Mouse (Mus musculus): Measurements from ENCODE around the gene Tle4. TPM values are rescaled to one million over a fixed set of nuclear protein-coding genes. Genes with fewer than 3 reads are reported as not detected.
A peak's percentile ranks its signal among the peaks of the same experiment; 100 is the strongest.

Tle4 gene
- polyA plus RNA-seq, 1 experiment from 2014 or later = 16.5 TPM

DNA sequence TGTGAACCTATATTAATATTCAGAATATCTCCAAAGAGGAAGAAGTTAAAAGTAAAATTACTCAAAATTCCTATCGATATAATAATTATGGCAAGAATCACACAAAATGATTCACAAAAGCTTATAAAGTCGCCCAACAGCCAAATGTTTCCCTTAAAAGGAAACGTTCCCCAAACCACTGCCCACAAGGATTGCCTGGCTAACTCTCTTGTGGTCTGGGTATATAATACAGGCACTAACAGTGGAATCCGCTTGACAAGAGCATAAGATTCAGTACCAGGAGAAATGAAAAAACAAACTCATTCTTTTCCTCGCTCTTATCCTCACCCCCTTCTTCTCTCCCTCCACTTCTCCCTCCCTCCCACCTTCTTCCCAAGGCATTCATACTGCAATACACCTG, 19.2 kb downstream of the Tle4 start:
- Histone ChIP-seq H3K9ac (ENCODE audit: low read depth, low read length) (no peak overlapping the region), H3K36me3 (ENCODE audit: control insufficient read depth, insufficient read depth, low read length) (no peaks in the 10 kb centered on the region; the same call in 1 of the 2 replicates), H3K9me3 (ENCODE audit: control insufficient read depth, low read length) (no peaks in the 10 kb centered on the region), H3K4me1 (ENCODE audit: control insufficient read depth, insufficient read depth, low read length) (no peaks in the 10 kb centered on the region), H3K27ac (ENCODE audit: low read depth, low read length) (no peak overlapping the region), H3K4me3 (ENCODE audit: low read length) (no peak overlapping the region), H3K27me3 (ENCODE audit: control insufficient read depth, insufficient read depth, low read length) (no peaks in the 10 kb centered on the region), H3K4me2 (replicated peaks; ENCODE audit: low read depth, low read length) (no peak overlapping the region)
- 91% methylated on average over 5 of the region's 5 CpGs for WGBS
- ATAC-seq (ENCODE audit: low FRiP score, low TSS enrichment) = no peak

DNA sequence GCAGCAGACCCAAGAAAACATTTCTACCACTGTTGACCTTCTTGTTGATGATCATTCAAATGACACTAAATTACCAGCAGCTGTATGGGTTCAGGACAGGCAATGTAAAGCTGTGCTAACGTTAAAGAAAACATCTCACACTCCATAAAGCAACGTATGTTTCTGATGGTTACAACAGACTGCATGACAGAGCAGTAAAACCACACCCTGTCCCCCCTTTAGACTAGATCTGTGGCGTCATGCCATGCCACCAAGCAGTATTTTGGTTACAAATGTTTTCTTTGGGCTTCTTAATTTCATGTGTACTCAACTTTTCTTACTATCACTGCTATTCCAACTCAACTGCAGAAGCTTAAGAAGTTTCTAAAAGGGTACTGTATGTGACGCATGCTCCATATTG, 19.8 kb downstream of the Tle4 start:
- Histone ChIP-seq H3K4me1 (ENCODE audit: control insufficient read depth, insufficient read depth, low read length) (no peaks in the 10 kb centered on the region), H3K27me3 (ENCODE audit: control insufficient read depth, insufficient read depth, low read length) (no peaks in the 10 kb centered on the region), H3K27ac (ENCODE audit: low read depth, low read length) (no peak overlapping the region), H3K4me2 (replicated peaks; ENCODE audit: low read depth, low read length) (no peak overlapping the region), H3K36me3 (ENCODE audit: control insufficient read depth, insufficient read depth, low read length) (no peaks in the 10 kb centered on the region; the same call in 1 of the 2 replicates), H3K9me3 (ENCODE audit: control insufficient read depth, low read length) (no peaks in the 10 kb centered on the region), H3K4me3 (ENCODE audit: low read length) (no peak overlapping the region), H3K9ac (ENCODE audit: low read depth, low read length) (no peak overlapping the region)
- ATAC-seq (ENCODE audit: low FRiP score, low TSS enrichment) = no peak
- WGBS = 43% methylated on average over 4 of the region's 4 CpGs

DNA sequence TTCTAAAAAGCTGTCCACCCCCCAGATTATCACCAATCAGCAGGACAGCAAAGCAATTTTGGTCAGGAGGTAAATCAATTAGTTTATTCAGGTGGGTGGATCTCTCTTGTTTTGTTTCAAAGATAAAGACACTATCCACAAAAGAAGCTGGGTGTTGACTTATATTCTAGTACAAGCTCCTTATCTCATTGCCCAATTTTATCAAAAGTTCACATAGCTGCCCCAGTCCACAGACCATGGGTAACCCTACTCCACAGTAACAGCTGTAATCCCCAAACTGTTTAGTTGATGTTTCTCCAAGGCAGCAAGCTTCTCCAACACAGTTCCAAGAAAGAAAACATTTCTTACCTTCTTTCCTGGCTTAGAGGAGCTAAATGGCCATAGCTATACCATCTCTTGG, 21.5 kb downstream of the Tle4 start:
- H3K4me3 ChIP-seq (ENCODE audit: low read length) = no peak overlapping the region
- H3K36me3 ChIP-seq (ENCODE audit: control insufficient read depth, insufficient read depth, low read length) = no peaks in the 10 kb centered on the region; the same call in 1 of the 2 replicates
- H3K4me2 ChIP-seq (replicated peaks; ENCODE audit: low read depth, low read length) = no peak overlapping the region
- H3K27ac ChIP-seq (ENCODE audit: low read depth, low read length) = no peak overlapping the region
- H3K9ac ChIP-seq (ENCODE audit: low read depth, low read length) = no peak overlapping the region
- no peaks in the 10 kb centered on the region for H3K9me3 ChIP-seq (ENCODE audit: control insufficient read depth, low read length)
- no peak for ATAC-seq (ENCODE audit: low FRiP score, low TSS enrichment)
- H3K4me1 ChIP-seq (ENCODE audit: control insufficient read depth, insufficient read depth, low read length) = no peaks in the 10 kb centered on the region
- no peaks in the 10 kb centered on the region for H3K27me3 ChIP-seq (ENCODE audit: control insufficient read depth, insufficient read depth, low read length)

DNA sequence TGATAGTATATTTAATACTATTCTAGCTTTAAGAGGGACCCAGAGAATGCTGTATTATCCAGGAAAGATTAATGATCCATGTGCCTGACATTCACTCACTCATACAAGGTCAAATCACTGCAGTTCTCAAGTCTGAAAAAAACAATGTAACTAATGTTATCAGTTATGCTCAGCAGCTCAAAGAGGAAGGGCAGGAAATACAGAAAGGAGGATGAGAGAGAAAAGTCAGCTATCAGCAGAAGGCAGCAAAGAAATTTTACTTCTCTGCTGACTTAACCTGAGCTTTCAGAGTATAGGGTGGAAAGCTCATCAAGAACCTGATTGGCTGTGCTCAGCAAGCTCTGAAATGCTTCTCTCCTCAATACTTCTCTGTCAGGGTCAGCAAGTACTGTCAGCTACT, 29.0 kb downstream of the Tle4 start:
- Histone ChIP-seq H3K9ac (ENCODE audit: low read depth, low read length) (no peak overlapping the region), H3K27me3 (ENCODE audit: control insufficient read depth, insufficient read depth, low read length) (no peaks in the 10 kb centered on the region), H3K4me2 (replicated peaks; ENCODE audit: low read depth, low read length) (no peak overlapping the region), H3K4me3 (ENCODE audit: low read length) (no peak overlapping the region), H3K9me3 (ENCODE audit: control insufficient read depth, low read length) (no peaks in the 10 kb centered on the region), H3K36me3 (ENCODE audit: control insufficient read depth, insufficient read depth, low read length) (no peaks in the 10 kb centered on the region), H3K27ac (ENCODE audit: low read depth, low read length) (no peak overlapping the region), H3K4me1 (ENCODE audit: control insufficient read depth, insufficient read depth, low read length) (peaks cover 8% of the 10 kb centered on the region; the same call in 1 of the 2 replicates)
- ATAC-seq (ENCODE audit: low FRiP score, low TSS enrichment) = no peak

DNA sequence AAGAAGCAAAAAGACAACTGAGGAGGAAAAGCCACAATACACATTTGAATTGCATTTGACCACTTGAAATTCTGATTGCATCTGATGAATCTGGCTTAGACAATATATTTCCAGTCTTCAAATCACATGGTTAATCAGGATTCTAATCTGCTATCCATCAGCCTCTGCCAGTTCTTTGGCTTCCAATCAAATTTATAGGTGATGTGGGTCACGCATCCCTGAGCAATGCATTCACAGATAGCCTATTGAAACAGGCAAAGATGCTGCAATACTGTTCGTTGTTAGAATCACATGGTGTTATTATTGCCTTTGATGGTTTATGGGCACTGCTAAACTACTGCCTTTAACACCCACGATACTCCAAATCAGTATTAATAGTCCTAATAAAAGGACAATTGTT, 30.8 kb downstream of the Tle4 start:
- WGBS = 40% methylated on average over 3 of the region's 3 CpGs
- peaks cover 8% of the 10 kb centered on the region; the same call in 1 of the 2 replicates for H3K4me1 ChIP-seq (ENCODE audit: control insufficient read depth, insufficient read depth, low read length)
- no peak for ATAC-seq (ENCODE audit: low FRiP score, low TSS enrichment)
- H3K4me2 ChIP-seq (replicated peaks; ENCODE audit: low read depth, low read length) = no peak overlapping the region
- no peak overlapping the region for H3K27ac ChIP-seq (ENCODE audit: low read depth, low read length)
- no peak overlapping the region for H3K9ac ChIP-seq (ENCODE audit: low read depth, low read length)
- H3K4me3 ChIP-seq (ENCODE audit: low read length) = no peak overlapping the region
- no peaks in the 10 kb centered on the region for H3K27me3 ChIP-seq (ENCODE audit: control insufficient read depth, insufficient read depth, low read length)
- H3K9me3 ChIP-seq (ENCODE audit: control insufficient read depth, low read length) = no peaks in the 10 kb centered on the region
- no peaks in the 10 kb centered on the region for H3K36me3 ChIP-seq (ENCODE audit: control insufficient read depth, insufficient read depth, low read length)

DNA sequence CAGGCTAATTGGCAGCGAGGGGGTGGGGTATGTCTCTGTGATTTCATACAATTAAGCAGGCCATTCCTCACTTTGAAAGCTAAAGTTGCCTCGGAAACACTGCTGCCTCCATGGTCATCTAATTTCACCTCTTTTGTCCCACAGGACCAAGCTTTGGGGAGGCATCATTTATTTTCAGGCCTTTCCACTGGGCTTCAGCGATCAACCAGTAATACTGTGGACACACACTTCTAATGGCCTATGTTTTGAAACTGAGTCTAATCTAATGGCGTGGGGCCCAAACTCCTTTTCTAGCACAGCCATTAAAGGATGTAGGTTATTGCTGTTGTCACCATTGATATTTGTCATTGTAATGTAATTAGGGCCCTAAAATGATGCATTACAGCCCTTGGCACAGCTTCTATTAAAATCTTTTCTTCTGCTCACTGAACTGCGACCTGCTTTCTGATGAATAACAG, 31.3 kb downstream of the Tle4 start:
- Histone ChIP-seq H3K27me3 (ENCODE audit: control insufficient read depth, insufficient read depth, low read length) (no peaks in the 10 kb centered on the region), H3K36me3 (ENCODE audit: control insufficient read depth, insufficient read depth, low read length) (no peaks in the 10 kb centered on the region), H3K9me3 (ENCODE audit: control insufficient read depth, low read length) (no peaks in the 10 kb centered on the region), H3K4me2 (replicated peaks; ENCODE audit: low read depth, low read length) (no peak overlapping the region), H3K9ac (ENCODE audit: low read depth, low read length) (no peak overlapping the region), H3K4me3 (ENCODE audit: low read length) (no peak overlapping the region), H3K4me1 (ENCODE audit: control insufficient read depth, insufficient read depth, low read length) (peaks cover 8% of the 10 kb centered on the region; the same call in 1 of the 2 replicates), H3K27ac (ENCODE audit: low read depth, low read length) (no peak overlapping the region)
- 28% methylated on average over 5 of the region's 5 CpGs for WGBS
- peak; percentile 32; the same call in 1 of the 2 replicates for ATAC-seq (ENCODE audit: low FRiP score, low TSS enrichment)

DNA sequence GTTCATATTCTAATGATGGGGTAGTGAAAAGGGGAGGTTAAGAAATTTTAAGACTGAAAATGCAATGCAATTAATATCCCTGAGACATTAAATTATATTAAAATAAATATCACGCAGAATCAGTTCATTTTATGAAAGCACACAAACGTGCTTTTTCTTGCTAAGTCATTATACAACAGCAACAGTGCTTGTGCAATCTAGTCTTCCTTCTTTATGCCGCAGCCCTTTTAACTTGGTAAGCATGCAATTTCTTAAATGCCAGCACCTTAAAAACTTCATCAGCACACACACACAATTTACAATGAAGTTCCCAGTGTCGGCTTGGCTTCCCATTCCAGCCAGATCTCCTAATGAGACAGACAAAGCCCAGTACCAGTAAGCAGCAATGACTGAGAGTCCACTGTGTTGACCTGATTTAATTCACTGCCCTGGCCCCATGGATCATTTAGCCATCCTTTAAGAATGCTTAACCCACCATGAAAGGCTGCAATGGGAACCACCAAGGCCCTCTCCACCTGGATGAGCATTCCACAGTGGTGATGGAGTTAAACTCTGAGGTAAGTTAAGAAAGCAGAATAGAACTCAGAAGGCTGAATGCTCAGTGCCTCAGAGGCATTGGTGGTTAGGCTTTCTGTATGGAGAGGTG, 32.3 kb downstream of the Tle4 start:
- Histone ChIP-seq H3K9me3 (ENCODE audit: control insufficient read depth, low read length) (no peaks in the 10 kb centered on the region), H3K4me3 (ENCODE audit: low read length) (no peak overlapping the region), H3K27ac (ENCODE audit: low read depth, low read length) (no peak overlapping the region), H3K36me3 (ENCODE audit: control insufficient read depth, insufficient read depth, low read length) (no peaks in the 10 kb centered on the region), H3K4me2 (replicated peaks; ENCODE audit: low read depth, low read length) (no peak overlapping the region), H3K4me1 (ENCODE audit: control insufficient read depth, insufficient read depth, low read length) (peaks cover 8% of the 10 kb centered on the region; the same call in 1 of the 2 replicates), H3K27me3 (ENCODE audit: control insufficient read depth, insufficient read depth, low read length) (no peaks in the 10 kb centered on the region), H3K9ac (ENCODE audit: low read depth, low read length) (no peak overlapping the region)
- no peak for ATAC-seq (ENCODE audit: low FRiP score, low TSS enrichment)
- WGBS = 88% methylated on average over 4 of the region's 4 CpGs

DNA sequence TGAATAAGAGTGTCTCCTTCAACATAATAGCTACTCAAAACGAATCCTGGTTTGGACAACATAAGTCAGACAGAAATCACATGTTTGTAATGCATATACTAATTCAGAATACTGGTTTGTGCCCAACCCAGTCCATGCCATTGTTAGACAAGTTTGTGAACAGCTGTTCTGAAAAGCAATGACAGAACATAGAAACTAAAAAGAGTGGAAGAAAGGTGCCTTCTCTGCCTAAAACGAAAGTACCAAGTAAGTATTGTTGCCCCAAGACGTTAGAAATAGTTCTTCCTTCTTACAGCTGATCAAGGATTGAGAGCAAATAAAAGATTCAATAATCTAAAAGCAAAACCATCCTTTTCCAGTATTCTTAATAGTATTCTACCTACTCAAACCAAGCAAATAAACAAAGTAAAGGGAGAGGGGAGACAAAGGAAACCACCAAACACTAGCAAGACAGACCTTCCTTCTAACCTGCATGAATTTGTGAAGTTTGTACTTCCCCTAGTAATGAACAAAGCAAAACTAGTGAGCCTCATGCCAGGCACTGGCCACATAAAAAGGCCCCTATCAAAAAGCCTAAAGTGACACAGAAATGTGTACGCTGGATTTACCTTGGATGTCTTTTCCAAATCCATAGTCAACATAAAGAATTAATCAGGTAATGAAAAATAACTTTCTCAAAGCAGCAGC, 34.4 kb downstream of the Tle4 start:
- peaks cover 8% of the 10 kb centered on the region; the same call in 1 of the 2 replicates for H3K4me1 ChIP-seq (ENCODE audit: control insufficient read depth, insufficient read depth, low read length)
- no peak overlapping the region for H3K4me2 ChIP-seq (replicated peaks; ENCODE audit: low read depth, low read length)
- H3K4me3 ChIP-seq (ENCODE audit: low read length) = no peak overlapping the region
- H3K36me3 ChIP-seq (ENCODE audit: control insufficient read depth, insufficient read depth, low read length) = no peaks in the 10 kb centered on the region
- 88% methylated on average over 4 of the region's 4 CpGs for WGBS
- no peak overlapping the region for H3K27ac ChIP-seq (ENCODE audit: low read depth, low read length)
- H3K27me3 ChIP-seq (ENCODE audit: control insufficient read depth, insufficient read depth, low read length) = no peaks in the 10 kb centered on the region
- no peak overlapping the region for H3K9ac ChIP-seq (ENCODE audit: low read depth, low read length)
- no peak for ATAC-seq (ENCODE audit: low FRiP score, low TSS enrichment)
- no peaks in the 10 kb centered on the region for H3K9me3 ChIP-seq (ENCODE audit: control insufficient read depth, low read length)

DNA sequence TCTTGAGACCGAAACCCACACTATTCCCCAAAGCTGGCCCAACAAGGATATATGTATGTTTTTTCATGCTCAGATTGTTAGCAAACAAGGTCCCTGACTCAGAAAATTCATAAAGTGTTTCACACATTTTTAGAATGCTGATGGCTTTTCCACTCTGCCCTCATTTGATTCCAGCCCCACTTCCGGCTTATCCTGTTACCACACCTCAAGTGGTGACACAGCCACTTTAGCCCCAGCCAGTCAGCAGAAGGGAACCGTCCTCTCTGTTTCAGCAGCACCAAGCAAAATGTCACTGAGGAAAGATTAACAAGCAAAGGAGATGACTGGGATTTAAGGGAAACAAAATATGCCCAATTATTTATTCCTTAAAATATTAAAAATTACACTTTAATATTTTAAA, 50.0 kb downstream of the Tle4 start:
- no peaks in the 10 kb centered on the region; the same call in 1 of the 2 replicates for H3K36me3 ChIP-seq (ENCODE audit: control insufficient read depth, insufficient read depth, low read length)
- H3K4me2 ChIP-seq (replicated peaks; ENCODE audit: low read depth, low read length) = no peak overlapping the region
- H3K4me1 ChIP-seq (ENCODE audit: control insufficient read depth, insufficient read depth, low read length) = no peaks in the 10 kb centered on the region
- ATAC-seq (ENCODE audit: low FRiP score, low TSS enrichment) = no peak
- no peaks in the 10 kb centered on the region for H3K9me3 ChIP-seq (ENCODE audit: control insufficient read depth, low read length)
- no peak overlapping the region for H3K27ac ChIP-seq (ENCODE audit: low read depth, low read length)
- WGBS = 92% methylated on average over 3 of the region's 3 CpGs
- no peak overlapping the region for H3K9ac ChIP-seq (ENCODE audit: low read depth, low read length)
- no peaks in the 10 kb centered on the region for H3K27me3 ChIP-seq (ENCODE audit: control insufficient read depth, insufficient read depth, low read length)
- H3K4me3 ChIP-seq (ENCODE audit: low read length) = no peak overlapping the region

Measured in kidney, embryonic 14.5 days (tissue).